30 mouse cellular contexts compared by ENCODE assay signal in genomic region chr11:107209818-107210217, GRCm38 (mm10). TPM values are rescaled to one million over a fixed set of nuclear protein-coding genes. Genes with fewer than 3 reads are reported as not detected.
DNase-seq lines count a peak whose midpoint lies in the region; ATAC-seq and TF ChIP-seq lines count a peak whose summit lies in the region.
"Had no signal": no experiment of that assay in that cellular context is flagged by ENCODE, and none has a peak within 500 bp of the region (broad histone marks: within the 10 kb centered on the region; RNA-seq: fewer than 3 reads in every experiment).

No protein-coding gene starts in this region.

- dilution Hi-C loops in CH12.LX (cut with MboI; ENCODE audit: extremely low pct_ligation_motif_present, extremely low pct_unique_long_range_greater_than_20kb, low sequenced_read_pairs): no loop called here

- peak overlapping the region; percentile 21; the same call in 1 of the 2 replicates for H3K27ac ChIP-seq in forebrain, embryonic 14.5 days (ENCODE audit: low read depth, low read length)
- H3K27ac ChIP-seq in forebrain, embryonic 11.5 days (ENCODE audit: low read depth, low read length): no peak overlapping the region
- no peak overlapping the region for H3K27ac ChIP-seq in CH12.LX (ENCODE audit: insufficient read depth, low read depth)
- H3K27ac ChIP-seq: embryonic facial prominence, embryonic 12.5 days; embryonic facial prominence, embryonic 15.5 days; forebrain, embryonic 13.5 days; heart, adult 2 months; heart, embryonic 10.5 days; heart, embryonic 13.5 days; hindbrain, embryonic 14.5 days; hindbrain, postnatal 0 days had no signal

- peaks cover 10% of the 10 kb centered on the region for H3K36me3 ChIP-seq in forebrain, embryonic 14.5 days (ENCODE audit: control insufficient read depth, insufficient read depth, low read length)
- no peaks in the 10 kb centered on the region for H3K36me3 ChIP-seq in forebrain, embryonic 11.5 days (ENCODE audit: control insufficient read depth, insufficient read depth, low read length)
- H3K36me3 ChIP-seq in CH12.LX (replicated peaks in 1 of 2; ENCODE audit: control insufficient read depth in 1 of 2, insufficient read depth in 1 of 2, low read length in 1 of 2): no peaks in the 10 kb centered on the region
- H3K36me3 ChIP-seq: heart, embryonic 13.5 days had no signal

- ATAC-seq in forebrain, embryonic 14.5 days: no peak
- ATAC-seq in forebrain, embryonic 11.5 days (replicated peaks; ENCODE audit: low FRiP score): no peak
- ATAC-seq: forebrain, embryonic 13.5 days; forebrain, postnatal 0 days; hindbrain, postnatal 0 days; inflammation-experienced regulatory T-cells, adult 6 months; intestine, postnatal 0 days had no signal

- H3K27me3 ChIP-seq in forebrain, embryonic 14.5 days (replicated peaks; ENCODE audit: control insufficient read depth, insufficient read depth, low read length): no peaks in the 10 kb centered on the region
- H3K27me3 ChIP-seq in forebrain, embryonic 11.5 days (ENCODE audit: control insufficient read depth, insufficient read depth, low read length): no peaks in the 10 kb centered on the region
- H3K27me3 ChIP-seq in CH12.LX (replicated peaks): no peaks in the 10 kb centered on the region
- H3K27me3 ChIP-seq: embryonic facial prominence, embryonic 12.5 days; embryonic facial prominence, embryonic 15.5 days; forebrain, embryonic 13.5 days; heart, embryonic 13.5 days had no signal

- no peaks in the 10 kb centered on the region for H3K4me1 ChIP-seq in forebrain, embryonic 14.5 days (ENCODE audit: control insufficient read depth, insufficient read depth, low read length)
- no peaks in the 10 kb centered on the region for H3K4me1 ChIP-seq in forebrain, embryonic 11.5 days (replicated peaks; ENCODE audit: control insufficient read depth, insufficient read depth, low read length)
- no peaks in the 10 kb centered on the region for H3K4me1 ChIP-seq in CH12.LX (ENCODE audit: control insufficient read depth in 1 of 2, insufficient read depth in 2 of 2)
- H3K4me1 ChIP-seq: embryonic facial prominence, embryonic 12.5 days; embryonic facial prominence, embryonic 15.5 days; forebrain, embryonic 13.5 days had no signal

- H3K9ac ChIP-seq in forebrain, embryonic 14.5 days (ENCODE audit: low read length): no peak overlapping the region
- H3K9ac ChIP-seq in forebrain, embryonic 11.5 days (ENCODE audit: low read length): no peak overlapping the region
- H3K9ac ChIP-seq in CH12.LX (ENCODE audit: insufficient read depth, low read depth): no peak overlapping the region
- H3K9ac ChIP-seq: embryonic facial prominence, embryonic 12.5 days; embryonic facial prominence, embryonic 15.5 days; forebrain, embryonic 13.5 days; forebrain, postnatal 0 days; heart, embryonic 13.5 days; hindbrain, embryonic 14.5 days had no signal

- no peak for TF ChIP-seq CTCF in CH12.LX (conservative IDR thresholded peaks at IDR 0.05 in 1 of 2, IDR thresholded peaks at IDR 0.05 in 1 of 2; ENCODE audit: low read depth in 2 of 2, low read length in 2 of 2)

- no peaks in the 10 kb centered on the region for H3K9me3 ChIP-seq in forebrain, embryonic 14.5 days (replicated peaks; ENCODE audit: control insufficient read depth, low read length)
- H3K9me3 ChIP-seq in forebrain, embryonic 11.5 days (ENCODE audit: control insufficient read depth, low read length): no peaks in the 10 kb centered on the region
- no peaks in the 10 kb centered on the region for H3K9me3 ChIP-seq in CH12.LX (replicated peaks; ENCODE audit: low read length)
- H3K9me3 ChIP-seq: embryonic facial prominence, embryonic 12.5 days; embryonic facial prominence, embryonic 15.5 days; forebrain, embryonic 13.5 days; heart, embryonic 10.5 days; heart, embryonic 13.5 days had no signal

- 80% methylated on average over 13 of the region's 13 CpGs for WGBS in forebrain, embryonic 14.5 days
- WGBS in forebrain, embryonic 11.5 days: 89% methylated on average over 13 of the region's 13 CpGs

- DNase-seq in forebrain, embryonic 14.5 days (ENCODE audit: low spot score): no peak
- no peak for DNase-seq in forebrain, embryonic 11.5 days (ENCODE audit: low spot score)
- DNase-seq in CH12.LX (ENCODE audit: extremely low read depth): no peak
- peak; percentile 60 for DNase-seq in ES-CJ7 (ENCODE audit: low read depth, low spot score)
- peak; percentile 78 for DNase-seq in ZHBTc4 (ENCODE audit: low read depth, low spot score)
- no peak for DNase-seq in ovary, postnatal 14 days (ENCODE audit: low spot score)
- DNase-seq in retina, postnatal 1 day: no peak
- no peak for DNase-seq in lung, postnatal 14 days
- DNase-seq: adrenal gland, postnatal 10 days; adrenal gland, postnatal 36 days; cerebellum, adult 11 months; cerebellum, adult 2 months; cerebellum, adult 9-11 months; cerebellum, postnatal 25 days; forebrain, postnatal 0 days; gastrocnemius, postnatal 10 days; gastrocnemius, postnatal 36 days; heart, adult 2 months; heart, postnatal 14 days; heart, postnatal 4 days had no signal

- no peak for TF ChIP-seq EP300 in CH12.LX (IDR thresholded peaks at IDR 0.05; ENCODE audit: low read length)

- H3K4me3 ChIP-seq in forebrain, embryonic 14.5 days (ENCODE audit: low read depth, low read length): no peak overlapping the region
- no peak overlapping the region for H3K4me3 ChIP-seq in forebrain, embryonic 11.5 days (ENCODE audit: low read depth, low read length)
- no peak overlapping the region for H3K4me3 ChIP-seq in CH12.LX (replicated peaks in 1 of 3; ENCODE audit: low read depth in 2 of 3, low read length in 2 of 3, poor library complexity in 1 of 3)
- H3K4me3 ChIP-seq: embryonic facial prominence, embryonic 12.5 days; embryonic facial prominence, embryonic 15.5 days; erythroblast, embryonic 14.5 days; forebrain, embryonic 13.5 days; heart, adult 2 months; heart, embryonic 10.5 days; heart, embryonic 13.5 days had no signal

- no peak overlapping the region for H3K4me2 ChIP-seq in forebrain, embryonic 14.5 days (ENCODE audit: low read length)
- H3K4me2 ChIP-seq in forebrain, embryonic 11.5 days (ENCODE audit: low read depth, low read length, severe bottlenecking): no peak overlapping the region
- 0 out of 2 replicates have a peak overlapping the region, but pooled peaks have one; percentile 42 for H3K4me2 ChIP-seq in CH12.LX (ENCODE audit: insufficient read depth, low read depth, poor library complexity, severe bottlenecking)
- H3K4me2 ChIP-seq: embryonic facial prominence, embryonic 12.5 days; embryonic facial prominence, embryonic 15.5 days; forebrain, embryonic 13.5 days; heart, embryonic 13.5 days; hindbrain, embryonic 14.5 days had no signal

- TF ChIP-seq RAD21 in CH12.LX (IDR thresholded peaks at IDR 0.05; ENCODE audit: low read depth, low read length): no peak

- H3K79me2 ChIP-seq in CH12.LX (replicated peaks; ENCODE audit: control insufficient read depth, extremely low read depth, insufficient read depth, poor library complexity, severe bottlenecking): no peaks in the 10 kb centered on the region

- in situ Hi-C loops in CH12.LX (cut with MboI; ENCODE audit: low pct_ligation_motif_present, low pct_unique_long_range_greater_than_20kb, low sequenced_read_pairs): no loop called here

- TF ChIP-seq POLR2A in CH12.LX (IDR thresholded peaks at IDR 0.05; ENCODE audit: low read depth, low read length): no peak

TF ChIP-seq in CH12.LX, 34 proteins besides CTCF, POLR2A, EP300 and RAD21:
- no peak for TF ChIP-seq TCF12 (IDR thresholded peaks at IDR 0.05; ENCODE audit: low read depth, low read length)
- no peak for TF ChIP-seq KAT2A (IDR thresholded peaks at IDR 0.05; ENCODE audit: insufficient replicate concordance, low read length)
- no peak for TF ChIP-seq ZNF384 (IDR thresholded peaks at IDR 0.05; ENCODE audit: low read depth, low read length)
- TF ChIP-seq MYC (IDR thresholded peaks at IDR 0.05; ENCODE audit: low read depth, low read length): no peak
- no peak for TF ChIP-seq IRF4 (IDR thresholded peaks at IDR 0.05; ENCODE audit: low read depth, low read length)
- no peak for TF ChIP-seq ETS1 (conservative IDR thresholded peaks at IDR 0.05; ENCODE audit: low read depth, low read length)
- TF ChIP-seq MXI1 (IDR thresholded peaks at IDR 0.05; ENCODE audit: low read depth, low read length): no peak
- no peak for TF ChIP-seq E2F4 (IDR thresholded peaks at IDR 0.05; ENCODE audit: insufficient replicate concordance, low read depth, low read length)

RNA-seq across cellular contexts. Expression of gene Nol11, which starts 20.6 kb away (rescaled TPM):
- 50.5 and 54.0 TPM in 2 replicates for polyA plus RNA-seq in forebrain, embryonic 14.5 days (2014; fragmentation: Nextera tagmentation; extraction: Ambion mirVana)
- polyA plus RNA-seq in forebrain, embryonic 11.5 days (2014; fragmentation: Nextera tagmentation; extraction: Ambion mirVana): 75.0 and 76.8 TPM in 2 replicates
- total RNA-seq in CH12.LX (2012; rRNA removed) (62.1 and 76.5 TPM in 2 replicates), CH12.LX (2014; rRNA removed) (172 and 191 TPM in 2 replicates)
- polyA plus RNA-seq in CH12.LX (2012; ENCODE audit: insufficient read length, low read depth): 89.3 and 109 TPM in 2 replicates

Comparison
In these comparisons a context has a peak if more than half of its experiments do, and no peak if none do; other contexts are left out.
1. DNase-seq: peak in ES-CJ7 (single experiment) and ZHBTc4 (single experiment); none in forebrain, embryonic 14.5 days (single experiment), forebrain, embryonic 11.5 days (single experiment), CH12.LX (single experiment), ovary, postnatal 14 days (single experiment), retina, postnatal 1 day (single experiment) and lung, postnatal 14 days (single experiment).